Mouse (Mus musculus) CH12.LX (cell line): ENCODE measurements around the gene Rps27l. TPM values are rescaled to one million over a fixed set of nuclear protein-coding genes. Genes with fewer than 3 reads are reported as not detected.
A peak's percentile ranks its signal among the peaks of the same experiment; 100 is the strongest.

Experiments used
- DNase-seq: peaks from one replicate; pipeline ENCODE4 v3.0.0-alpha.2; 2013; ENCODE audit errors: extremely low read depth
- H3K27ac ChIP-seq: 2 replicates; pipeline ENCODE4 v1.5.1; 2012; ENCODE audit warnings: low read depth, mild to moderate bottlenecking, control low read depth, moderate library complexity; ENCODE audit not compliant: insufficient read depth
- H3K27me3 ChIP-seq: replicated peaks from 2 replicates; pipeline ENCODE3; 2012; ENCODE audit warnings: inconsistent platforms
- H3K36me3 ChIP-seq, 2 experiments: replicated peaks in 1 of 2; 2 replicates each; pipeline versions ENCODE3 to v1.6.1; 2012; ENCODE audit warnings: inconsistent platforms in 1 of 2, low read length in 1 of 2, mild to moderate bottlenecking in 1 of 2, mixed read lengths in 1 of 2, moderate library complexity in 1 of 2; ENCODE audit not compliant: control insufficient read depth in 1 of 2, insufficient read depth in 1 of 2
- H3K4me1 ChIP-seq, 2 experiments: 2 replicates each; pipeline ENCODE4 v1.6.1; 2012; ENCODE audit warnings: inconsistent platforms in 1 of 2, moderate library complexity in 1 of 2; ENCODE audit not compliant: insufficient read depth in 2 of 2, control insufficient read depth in 1 of 2
- H3K4me2 ChIP-seq: 2 replicates; pipeline ENCODE4 v1.6.1; 2012; ENCODE audit warnings: low read depth, mild to moderate bottlenecking, control low read depth; ENCODE audit not compliant: poor library complexity, insufficient read depth, severe bottlenecking
- H3K4me3 ChIP-seq, 3 experiments: fragments of 150-350 bp in 1 of 3; sonication (generic) in 1 of 3; replicated peaks in 1 of 3; 2 replicates each; pipeline versions ENCODE3 to v1.5.1; 2011 to 2012; ENCODE audit warnings: low read depth in 2 of 3, low read length in 2 of 3, mild to moderate bottlenecking in 2 of 3, moderate library complexity in 2 of 3, control low read depth in 1 of 3, improper control_type of control experiment in 1 of 3, inconsistent platforms in 1 of 3, mixed read lengths in 1 of 3; ENCODE audit not compliant: poor library complexity in 1 of 3
- H3K79me2 ChIP-seq: replicated peaks from 2 replicates; pipeline ENCODE4 v1.6.1; 2012; ENCODE audit warnings: mild to moderate bottlenecking, moderate library complexity; ENCODE audit not compliant: control insufficient read depth, poor library complexity, insufficient read depth, severe bottlenecking; ENCODE audit errors: extremely low read depth
- H3K9ac ChIP-seq: 2 replicates; pipeline ENCODE4 v1.6.1; 2012; ENCODE audit warnings: low read depth, mild to moderate bottlenecking, control low read depth, moderate library complexity; ENCODE audit not compliant: insufficient read depth
- H3K9me3 ChIP-seq: replicated peaks from 2 replicates; pipeline ENCODE3; 2012; ENCODE audit warnings: low read length, inconsistent platforms, mixed read lengths
- BHLHE40 ChIP-seq: IDR thresholded peaks from 2 replicates; pipeline ENCODE4 v1.6.1; 2011; ENCODE audit warnings: mild to moderate bottlenecking, low read depth, low read length, improper control_type of control experiment
- CHD1 ChIP-seq: IDR thresholded peaks from 2 replicates; pipeline ENCODE4 v1.6.1; 2012; ENCODE audit warnings: low read depth, low read length, improper control_type of control experiment, inconsistent platforms
- CHD2 ChIP-seq: IDR thresholded peaks from 2 replicates; pipeline ENCODE4 v1.6.1; 2011; ENCODE audit warnings: low read length, improper control_type of control experiment
- CTCF ChIP-seq, 2 experiments: IDR thresholded peaks in 1 of 2; conservative IDR thresholded peaks in 1 of 2; 2 replicates each; pipeline ENCODE4 v1.5.1; 2011 to 2012; ENCODE audit warnings: low read depth in 2 of 2, low read length in 2 of 2, improper control_type of control experiment in 1 of 2, inconsistent platforms in 1 of 2, mild to moderate bottlenecking in 1 of 2, moderate library complexity in 1 of 2
- E2F4 ChIP-seq: IDR thresholded peaks from 2 replicates; pipeline ENCODE4 v1.6.1; 2011; ENCODE audit warnings: low read depth, low read length, improper control_type of control experiment; ENCODE audit not compliant: insufficient replicate concordance
- ELF1 ChIP-seq: IDR thresholded peaks from 2 replicates; pipeline ENCODE4 v1.6.1; 2014; ENCODE audit warnings: low read depth, mild to moderate bottlenecking, inconsistent platforms, low read length, improper control_type of control experiment
- EP300 ChIP-seq: IDR thresholded peaks from 2 replicates; pipeline ENCODE4 v1.6.1; 2011; ENCODE audit warnings: low read length, improper control_type of control experiment
- GABPA ChIP-seq: IDR thresholded peaks from 2 replicates; pipeline ENCODE4 v1.6.1; 2012; ENCODE audit warnings: low read depth, low read length, improper control_type of control experiment, inconsistent platforms; ENCODE audit not compliant: insufficient replicate concordance
- HCFC1 ChIP-seq: IDR thresholded peaks from 2 replicates; pipeline ENCODE4 v1.6.1; 2012; ENCODE audit warnings: low read depth, mild to moderate bottlenecking, inconsistent platforms, low read length, improper control_type of control experiment
- JUND ChIP-seq: conservative IDR thresholded peaks from 2 replicates; pipeline ENCODE4 v1.6.1; 2011; ENCODE audit warnings: low read depth, low read length, improper control_type of control experiment
- MAFK ChIP-seq: IDR thresholded peaks from 2 replicates; pipeline ENCODE4 v1.6.1; 2011; ENCODE audit warnings: low read length, improper control_type of control experiment; ENCODE audit not compliant: insufficient replicate concordance
- MAZ ChIP-seq: IDR thresholded peaks from 2 replicates; pipeline ENCODE4 v1.6.1; 2012; ENCODE audit warnings: low read depth, mild to moderate bottlenecking, inconsistent platforms, low read length, improper control_type of control experiment, moderate library complexity
- MEF2A ChIP-seq: IDR thresholded peaks from 2 replicates; pipeline ENCODE4 v1.6.1; 2014; ENCODE audit warnings: low read depth, mild to moderate bottlenecking, inconsistent platforms, low read length, improper control_type of control experiment, borderline replicate concordance
- PAX5 ChIP-seq: IDR thresholded peaks from 2 replicates; pipeline ENCODE4 v1.6.1; 2012; ENCODE audit warnings: low read length, inconsistent platforms, mixed read lengths
- TBP ChIP-seq: conservative IDR thresholded peaks from 2 replicates; pipeline ENCODE4 v1.6.1; 2011; ENCODE audit warnings: low read depth, low read length, improper control_type of control experiment
- TCF12 ChIP-seq: IDR thresholded peaks from 2 replicates; pipeline ENCODE4 v1.6.1; 2014; ENCODE audit warnings: low read depth, mild to moderate bottlenecking, inconsistent platforms, low read length, improper control_type of control experiment
- USF2 ChIP-seq: conservative IDR thresholded peaks from 2 replicates; pipeline ENCODE4 v1.6.1; 2011; ENCODE audit warnings: low read depth, low read length, improper control_type of control experiment
- ZC3H11A ChIP-seq: IDR thresholded peaks from 2 replicates; pipeline ENCODE4 v1.6.1; 2012; ENCODE audit warnings: low read depth, mild to moderate bottlenecking, inconsistent platforms, low read length, improper control_type of control experiment
- ZMIZ1 ChIP-seq: IDR thresholded peaks from 2 replicates; pipeline ENCODE4 v1.6.1; 2012; ENCODE audit warnings: low read depth, mild to moderate bottlenecking, inconsistent platforms, low read length, improper control_type of control experiment
- dilution Hi-C: fragments of 300-500 bp; cut with MboI; formaldehyde crosslinking; loops from 2 replicates; pipeline ENCODE4 v1.14.3; 2020; ENCODE audit warnings: low sequenced_read_pairs; ENCODE audit not compliant: extremely low pct_unique_long_range_greater_than_20kb, extremely low pct_ligation_motif_present
- in situ Hi-C: fragments of 300-500 bp; cut with MboI; formaldehyde crosslinking; loops from 3 replicates; pipeline ENCODE4 v1.14.3; 2019; ENCODE audit warnings: low sequenced_read_pairs, low pct_ligation_motif_present, low pct_unique_long_range_greater_than_20kb, mixed read lengths
- polyA plus RNA-seq: library from polyadenylated mRNA; unstranded; fragments of >175 nt; gene quantifications from 2 replicates; pipeline ENCODE4 v1.2.1, GENCODE M21; 2012; ENCODE audit warnings: low read depth; ENCODE audit not compliant: insufficient read length
- total RNA-seq, 2 experiments: library from RNA; depleted of rRNA; stranded (reverse); fragments of 300-350 nt in 1 of 2; fragments of >200 nt in 1 of 2; gene quantifications; 2 replicates each; pipeline ENCODE4 v1.2.3; 2012 to 2014

Gene Rps27l
- total and polyA plus RNA-seq, 3 experiments = 593 to 1,755 (median 694) TPM

DNA sequence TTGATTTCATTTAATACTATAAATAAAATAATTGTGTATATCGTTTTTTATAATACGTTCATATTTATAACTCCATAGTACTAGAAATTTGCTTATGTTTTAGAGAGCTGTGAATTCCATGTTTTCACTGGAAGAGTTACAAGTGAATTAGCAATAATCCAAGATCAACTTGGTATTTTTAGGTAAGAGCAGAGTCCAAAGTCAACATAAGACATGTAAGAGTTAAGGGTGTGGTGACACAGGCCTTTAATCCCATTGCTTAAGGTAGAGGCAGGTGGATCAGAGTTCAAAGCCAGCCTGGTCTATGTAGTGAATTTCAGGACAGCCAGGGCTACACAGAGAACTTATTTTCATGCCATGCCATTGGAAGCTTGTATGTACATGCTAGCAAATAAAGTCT lies 2.6 kb downstream of the Rps27l start:
- Histone ChIP-seq H3K9me3 (no peaks in the 10 kb centered on the region), H3K9ac (no peak overlapping the region), H3K36me3 (peaks cover 8 to 23% of the 10 kb centered on the region in 2 experiments), H3K27ac (no peak overlapping the region), H3K27me3 (no peaks in the 10 kb centered on the region), H3K4me3 (no peak overlapping the region), H3K4me2 (0 out of 2 replicates have a peak overlapping the region, but pooled peaks have one; percentile 15), H3K4me1 (peaks cover 5 to 12% of the 10 kb centered on the region in 2 experiments; a peak in 3 of 4 replicates), H3K79me2 (peaks cover 13% of the 10 kb centered on the region)
- DNase-seq = no peak
- in situ Hi-C loops = loop anchor here (10.0 kb wide), 1 partner anchor 94 kb away; no protein-coding TSS in a partner anchor
- no peak for TF ChIP-seq HCFC1
- no peak for TF ChIP-seq ZMIZ1
- TF ChIP-seq CTCF (conservative IDR thresholded peaks at IDR 0.05 in 1 of 2, IDR thresholded peaks at IDR 0.05 in 1 of 2; ENCODE audit: low read depth in 2 of 2, low read length in 2 of 2) = no peak
- TF ChIP-seq E2F4 = no peak
- no peak for TF ChIP-seq CHD2
- no peak for TF ChIP-seq TCF12
- dilution Hi-C loops = no loop called here

GRCm38 (mm10) chr9:66952321-66952720 lies 6.4 kb downstream of the Rps27l start:
- Histone ChIP-seq H3K79me2 (peaks cover 4% of the 10 kb centered on the region), H3K27me3 (no peaks in the 10 kb centered on the region), H3K4me3 (no peak overlapping the region), H3K27ac (no peak overlapping the region), H3K9ac (no peak overlapping the region), H3K4me1 (peaks cover 2 to 5% of the 10 kb centered on the region in 2 experiments; a peak in 3 of 4 replicates), H3K9me3 (no peaks in the 10 kb centered on the region), H3K36me3 (peaks cover 10 to 44% of the 10 kb centered on the region in 2 experiments), H3K4me2 (no peak overlapping the region)
- TF ChIP-seq BHLHE40 (no peak), MAFK (no peak), MEF2A (no peak), MAZ (no peak), GABPA (no peak), JUND (no peak), CHD1 (no peak)
- in situ Hi-C loops = no loop called here
- no peak for DNase-seq
- dilution Hi-C loops = no loop called here

DNA sequence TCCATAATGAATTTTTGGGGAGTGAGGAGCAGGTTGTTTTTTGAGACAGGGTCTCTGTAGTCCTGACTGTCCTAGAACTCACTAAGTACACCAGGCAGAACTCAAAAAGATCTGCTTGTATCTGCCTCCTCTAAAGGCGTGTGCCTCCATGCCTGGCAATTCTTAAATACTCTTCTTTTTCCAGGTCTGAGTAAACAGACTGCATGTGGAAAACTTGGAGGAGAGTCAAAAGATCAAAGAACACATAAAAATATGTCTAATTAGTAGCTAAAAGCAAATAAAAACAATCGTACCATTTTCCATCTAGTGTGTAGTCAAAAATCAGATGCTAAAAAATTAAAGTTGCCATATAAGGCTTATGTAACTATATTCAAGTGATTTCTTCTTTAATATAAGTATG lies 7.0 kb downstream of the Rps27l start:
- in situ Hi-C loops (no loop called here), dilution Hi-C loops (no loop called here)
- no peaks in the 10 kb centered on the region for H3K79me2 ChIP-seq
- H3K4me3 ChIP-seq = no peak overlapping the region
- no peak overlapping the region for H3K4me2 ChIP-seq
- H3K9me3 ChIP-seq = no peaks in the 10 kb centered on the region
- H3K27ac ChIP-seq = no peak overlapping the region
- no peak for DNase-seq
- H3K9ac ChIP-seq = no peak overlapping the region
- H3K27me3 ChIP-seq = no peaks in the 10 kb centered on the region
- peaks cover 10 to 44% of the 10 kb centered on the region in 2 experiments for H3K36me3 ChIP-seq
- TF ChIP-seq TBP (no peak), EP300 (no peak), ZC3H11A (no peak), PAX5 (no peak), ELF1 (no peak), USF2 (no peak)
- peaks cover 2 to 5% of the 10 kb centered on the region in 2 experiments; a peak in 3 of 4 replicates for H3K4me1 ChIP-seq
